Mouse (Mus musculus): Measurements from ENCODE around the gene Cnih2.

GRCm38 (mm10) chr19:5084834-5085144, 13.5 kb downstream of the Cnih2 start:
- TF ChIP-seq CTCF (IDR thresholded peaks at IDR 0.05): no peak
- TF ChIP-seq EP300 (IDR thresholded peaks at IDR 0.05): no peak
